Mouse (Mus musculus): ENCODE data around the gene Jpt1. TPM values are rescaled to one million over a fixed set of nuclear protein-coding genes. Genes with fewer than 3 reads are reported as not detected.
"Not testable (repeated sequence)": the region's sequence is repeated elsewhere in the genome, so short reads cannot be mapped to it uniquely, and the experiment has no call there.

Gene Jpt1
- polyA plus RNA-seq, 1 experiment from 2014 or later, result 492 TPM

DNA sequence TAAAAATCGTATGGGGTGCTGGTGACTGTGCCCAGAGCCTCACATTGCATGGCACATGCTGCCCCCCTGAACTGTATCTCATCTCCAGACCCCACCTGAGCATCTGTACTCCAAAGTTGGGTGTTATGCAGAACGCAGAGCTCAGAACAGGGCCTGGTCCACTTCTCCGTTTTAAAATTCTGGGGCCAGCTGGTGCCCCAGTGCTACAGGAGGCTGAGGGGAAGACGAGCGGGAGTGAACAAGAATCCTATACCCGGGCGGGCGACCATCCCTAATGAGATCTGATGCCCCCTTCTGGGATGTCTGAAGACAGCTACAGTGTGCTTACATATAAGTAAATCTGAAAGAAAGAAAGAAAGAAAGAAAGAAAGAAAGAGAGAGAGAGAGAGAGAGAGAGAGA, 53.2 kb downstream of the Jpt1 start:
- Histone ChIP-seq H3K9me3 (replicated peaks) (no peaks in the 10 kb centered on the region), H3K27me3 (ENCODE audit: low read depth, poor library complexity, severe bottlenecking) (peaks cover 20% of the 10 kb centered on the region), H3K4me1 (peaks cover 17% of the 10 kb centered on the region), H3K27ac (no peak overlapping the region), H3K36me3 (no peaks in the 10 kb centered on the region), H3K4me3 (no peak overlapping the region)
- no peak for DNase-seq (ENCODE audit: low spot score)
- WGBS, result 24% methylated on average over 8 of the region's 8 CpGs

DNA sequence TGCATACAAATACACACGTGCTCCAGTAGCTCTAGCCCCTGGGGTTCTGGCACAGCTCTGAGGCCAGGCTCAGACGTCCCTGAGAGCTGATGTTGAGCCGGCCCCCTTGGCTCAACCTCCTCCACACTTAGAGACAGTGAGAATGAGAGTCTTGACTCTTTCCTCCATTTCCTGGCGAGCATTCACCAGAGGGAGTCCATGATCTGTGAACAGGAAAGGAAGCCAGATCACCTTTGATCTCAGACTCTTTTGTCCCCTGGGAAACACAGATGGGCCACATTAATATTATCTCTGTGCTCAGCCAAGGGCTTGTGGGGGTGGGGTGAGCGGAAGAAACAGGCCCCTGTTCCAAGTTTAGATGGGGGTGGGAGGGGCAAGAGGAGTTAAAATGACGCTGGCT, 56.8 kb downstream of the Jpt1 start:
- Histone ChIP-seq H3K36me3 (no peaks in the 10 kb centered on the region), H3K4me3 (no peak overlapping the region), H3K27ac (no peak overlapping the region), H3K27me3 (ENCODE audit: low read depth, poor library complexity, severe bottlenecking) (peaks cover 7% of the 10 kb centered on the region), H3K9me3 (replicated peaks) (no peaks in the 10 kb centered on the region), H3K4me1 (peaks cover 17% of the 10 kb centered on the region)
- DNase-seq (ENCODE audit: low spot score), result no peak
- WGBS, result 34% methylated on average over 6 of the region's 6 CpGs

DNA sequence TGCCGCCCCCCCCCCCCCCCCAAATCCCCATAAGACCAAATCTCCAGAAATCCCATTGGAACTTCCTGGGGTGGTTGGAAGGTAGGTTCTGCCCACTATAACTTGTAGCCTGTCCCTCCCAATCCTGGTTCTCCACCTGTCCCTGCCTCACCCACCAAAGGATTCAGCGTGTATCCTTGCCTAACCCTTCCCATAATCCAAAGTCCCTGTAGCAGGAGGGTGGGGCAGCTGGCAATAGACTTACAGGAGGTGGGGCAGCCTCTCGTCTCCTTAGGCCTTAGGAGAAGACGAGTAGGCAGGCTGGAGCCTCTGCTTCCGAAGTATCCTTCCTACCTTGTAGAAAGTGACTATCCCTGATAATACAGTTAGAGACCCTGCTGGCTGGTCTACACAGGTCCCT, 58.0 kb downstream of the Jpt1 start:
- Histone ChIP-seq H3K27me3 (ENCODE audit: low read depth, poor library complexity, severe bottlenecking) (no peaks in the 10 kb centered on the region), H3K4me1 (peaks cover 11% of the 10 kb centered on the region), H3K27ac (no peak overlapping the region), H3K36me3 (no peaks in the 10 kb centered on the region), H3K4me3 (no peak overlapping the region), H3K9me3 (replicated peaks) (no peaks in the 10 kb centered on the region)
- 94% methylated on average over 5 of the region's 5 CpGs for WGBS
- no peak for DNase-seq (ENCODE audit: low spot score)

DNA sequence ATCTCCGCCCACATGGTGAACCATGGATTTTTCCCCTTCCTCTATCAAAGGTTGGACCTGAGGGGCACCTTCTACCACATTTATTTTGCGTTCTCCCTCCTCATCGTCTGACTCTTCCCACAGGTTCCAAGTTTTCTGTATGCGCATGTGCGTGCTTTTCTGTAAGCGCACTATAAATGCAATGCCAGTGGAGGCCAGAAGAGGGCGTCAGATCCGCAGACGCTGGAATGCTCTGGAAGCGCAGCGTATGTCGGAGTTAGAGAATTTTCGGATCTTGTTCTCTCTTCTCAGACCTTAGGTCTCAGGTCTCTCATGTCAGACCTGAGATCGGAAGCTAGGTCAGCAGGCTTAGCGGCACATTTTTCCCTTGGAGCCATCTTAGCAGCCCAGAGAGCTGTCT, 58.6 kb downstream of the Jpt1 start:
- no peak for DNase-seq (ENCODE audit: low spot score)
- H3K4me3 ChIP-seq, result no peak overlapping the region
- 87% methylated on average over 15 of the region's 15 CpGs for WGBS
- H3K9me3 ChIP-seq (replicated peaks), result no peaks in the 10 kb centered on the region
- H3K27me3 ChIP-seq (ENCODE audit: low read depth, poor library complexity, severe bottlenecking), result no peaks in the 10 kb centered on the region
- no peak overlapping the region for H3K27ac ChIP-seq
- H3K4me1 ChIP-seq, result peaks cover 11% of the 10 kb centered on the region
- no peaks in the 10 kb centered on the region for H3K36me3 ChIP-seq

DNA sequence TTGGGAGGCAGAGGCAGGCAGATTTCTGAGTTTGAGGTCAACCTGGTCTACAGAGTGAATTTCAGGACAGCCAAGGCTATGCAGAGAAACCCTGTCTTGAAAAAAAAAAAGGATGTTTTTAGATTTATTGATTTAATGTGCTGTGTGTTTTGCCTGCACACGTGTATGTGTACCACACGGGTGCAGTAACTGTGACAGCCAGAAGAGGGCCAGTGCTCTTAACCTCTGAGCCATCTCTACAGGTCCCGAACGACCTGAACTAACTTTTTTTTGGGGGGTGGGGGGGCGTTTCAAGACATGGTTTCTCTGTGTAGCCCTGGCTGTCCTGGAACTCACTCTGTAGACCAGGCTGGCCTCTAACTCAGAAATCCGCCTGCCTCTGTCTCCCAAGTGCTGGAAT, 59.4 kb downstream of the Jpt1 start:
- WGBS, result 87% methylated on average over 6 of the region's 6 CpGs
- not testable (repeated sequence) for H3K4me3 ChIP-seq; H3K36me3 ChIP-seq; H3K27ac ChIP-seq; DNase-seq (ENCODE audit: low spot score); H3K9me3 ChIP-seq (replicated peaks); H3K27me3 ChIP-seq (ENCODE audit: low read depth, poor library complexity, severe bottlenecking)
- peaks cover 11% of the 10 kb centered on the region for H3K4me1 ChIP-seq

DNA sequence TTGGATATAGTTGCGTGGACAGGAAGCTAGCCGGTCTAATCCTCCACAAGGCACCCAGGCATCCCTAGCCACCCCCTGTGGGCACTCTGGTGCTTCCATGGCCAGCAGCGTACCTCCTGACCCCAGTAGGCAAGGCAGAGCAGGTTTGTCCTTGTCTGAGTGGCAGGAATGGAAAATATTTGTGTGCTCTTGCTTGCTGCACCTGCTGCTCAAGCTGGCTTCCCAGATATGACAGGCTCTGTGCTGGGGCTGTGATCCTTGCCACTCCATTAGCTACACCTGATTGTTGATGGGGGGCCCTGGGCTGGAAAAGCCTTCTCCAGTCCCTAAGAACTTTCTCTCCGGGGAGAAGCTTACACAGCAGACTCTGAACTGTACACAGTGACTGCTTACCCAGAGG, 60.9 kb downstream of the Jpt1 start:
- Histone ChIP-seq H3K36me3 (no peaks in the 10 kb centered on the region), H3K27me3 (ENCODE audit: low read depth, poor library complexity, severe bottlenecking) (no peaks in the 10 kb centered on the region), H3K4me3 (no peak overlapping the region), H3K9me3 (replicated peaks) (no peaks in the 10 kb centered on the region), H3K27ac (no peak overlapping the region), H3K4me1 (peaks cover 24% of the 10 kb centered on the region)
- no peak for DNase-seq (ENCODE audit: low spot score)
- 80% methylated on average over 4 of the region's 4 CpGs for WGBS

DNA sequence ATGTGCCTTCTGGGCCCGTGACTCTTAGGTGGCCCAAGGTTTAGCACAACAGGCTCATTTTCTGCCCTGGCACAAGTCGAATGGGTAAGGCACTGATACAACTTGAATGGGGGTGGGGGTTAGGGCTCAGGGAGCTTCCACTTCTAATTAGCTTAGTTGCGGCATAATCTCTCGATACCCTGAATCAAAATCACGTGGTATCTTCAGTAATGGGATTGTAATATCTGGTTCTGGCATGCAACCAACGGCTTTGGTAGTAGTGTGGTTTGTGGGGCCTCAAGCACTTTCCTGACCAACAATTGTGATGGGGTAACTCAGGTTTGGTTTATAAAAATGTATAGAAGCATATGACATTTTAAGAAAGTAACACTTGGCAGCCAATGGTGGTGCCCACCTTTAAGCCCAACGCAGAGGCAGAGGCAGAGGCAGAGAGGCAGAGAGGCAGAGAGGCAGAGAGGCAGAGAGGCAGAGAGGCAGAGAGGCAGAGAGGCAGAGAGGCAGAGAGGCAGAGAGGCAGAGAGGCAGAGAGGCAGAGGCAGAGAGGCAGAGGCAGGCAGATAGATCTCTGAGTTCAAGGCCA, 61.8 kb downstream of the Jpt1 start:
- Histone ChIP-seq H3K9me3 (replicated peaks) (no peaks in the 10 kb centered on the region), H3K4me3 (no peak overlapping the region), H3K4me1 (peaks cover 26% of the 10 kb centered on the region), H3K36me3 (no peaks in the 10 kb centered on the region), H3K27ac (no peak overlapping the region), H3K27me3 (ENCODE audit: low read depth, poor library complexity, severe bottlenecking) (no peaks in the 10 kb centered on the region)
- DNase-seq (ENCODE audit: low spot score), result no peak
- 87% methylated on average over 7 of the region's 7 CpGs for WGBS

DNA sequence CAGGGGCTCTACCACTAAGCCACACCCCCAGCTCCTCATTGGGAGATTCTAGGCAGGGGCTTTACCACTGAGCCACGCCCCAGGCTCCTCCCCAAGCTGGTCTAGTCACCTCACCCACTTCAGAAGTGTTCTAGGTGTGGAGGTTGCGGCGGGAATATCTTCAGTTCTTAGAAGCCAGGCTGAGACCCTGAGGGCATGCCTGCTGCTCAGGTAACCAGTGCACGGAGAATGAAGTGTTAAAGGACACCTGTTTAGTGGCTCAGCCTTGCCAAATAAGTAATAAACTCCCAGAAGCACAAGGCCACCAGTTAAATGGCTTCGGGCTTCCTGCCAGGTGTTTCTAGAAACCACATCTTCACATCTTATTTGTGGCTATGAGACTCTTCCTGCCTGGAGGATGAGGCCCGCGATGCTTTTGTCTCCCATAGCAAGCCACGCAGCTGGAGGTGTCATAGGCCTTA, 62.4 kb downstream of the Jpt1 start:
- no peaks in the 10 kb centered on the region for H3K36me3 ChIP-seq
- no peaks in the 10 kb centered on the region for H3K27me3 ChIP-seq (ENCODE audit: low read depth, poor library complexity, severe bottlenecking)
- no peak overlapping the region for H3K27ac ChIP-seq
- H3K4me3 ChIP-seq, result no peak overlapping the region
- peaks cover 24% of the 10 kb centered on the region for H3K4me1 ChIP-seq
- WGBS, result 83% methylated on average over 8 of the region's 8 CpGs
- H3K9me3 ChIP-seq (replicated peaks), result no peaks in the 10 kb centered on the region
- DNase-seq (ENCODE audit: low spot score), result no peak

DNA sequence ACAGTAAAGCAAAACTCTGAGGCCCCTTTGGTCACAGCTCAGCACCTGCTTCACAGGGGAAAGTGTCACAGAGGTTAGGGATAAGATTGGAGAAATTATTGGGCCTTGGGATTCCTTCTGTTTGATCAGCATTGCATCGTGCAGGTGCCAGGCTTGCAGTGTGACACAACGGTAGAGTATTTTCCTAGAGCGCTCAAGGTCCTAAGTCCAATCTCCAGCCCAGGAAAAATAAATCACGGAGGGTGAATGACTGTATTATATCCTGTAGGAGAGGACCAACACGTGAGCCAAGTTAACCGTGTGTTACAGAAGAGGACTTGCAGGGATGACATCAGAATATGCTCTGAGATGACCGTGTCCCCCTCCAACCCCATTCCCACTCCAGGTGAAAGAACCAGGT, 64.0 kb downstream of the Jpt1 start:
- 92% methylated on average over 7 of the region's 7 CpGs for WGBS

DNA sequence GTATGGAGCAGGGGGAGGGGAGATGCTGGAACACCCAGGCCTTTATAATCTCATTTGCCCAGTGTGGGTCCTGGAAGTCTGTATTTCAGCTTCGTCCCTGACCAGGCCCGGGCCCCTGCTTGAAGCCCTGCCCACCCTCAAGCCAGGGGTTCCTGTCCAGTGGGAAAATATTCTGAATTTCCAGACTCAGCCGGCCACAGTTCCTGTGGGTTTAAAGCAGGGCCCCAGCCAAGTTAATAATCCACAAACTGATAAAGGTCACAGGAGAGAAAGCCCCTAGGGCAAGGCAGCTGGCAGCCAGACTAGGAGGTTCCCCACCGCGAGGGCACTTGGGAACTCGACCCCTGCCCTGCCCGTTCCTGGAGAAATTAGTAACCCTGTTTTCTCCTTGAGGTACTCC, 65.2 kb downstream of the Jpt1 start:
- H3K9me3 ChIP-seq (replicated peaks), result no peaks in the 10 kb centered on the region
- H3K36me3 ChIP-seq, result no peaks in the 10 kb centered on the region
- no peak for DNase-seq (ENCODE audit: low spot score)
- H3K27me3 ChIP-seq (ENCODE audit: low read depth, poor library complexity, severe bottlenecking), result no peaks in the 10 kb centered on the region
- 50% methylated on average over 7 of the region's 7 CpGs for WGBS
- H3K4me3 ChIP-seq, result no peak overlapping the region
- H3K4me1 ChIP-seq, result peaks cover 29% of the 10 kb centered on the region
- H3K27ac ChIP-seq, result 0 out of 2 replicates have a peak overlapping the region, but pooled peaks have one; percentile 16

More for the DNA sequence above, 64.0 kb downstream of the Jpt1 start:
- Histone ChIP-seq H3K27ac (no peak overlapping the region), H3K36me3 (no peaks in the 10 kb centered on the region), H3K4me3 (no peak overlapping the region), H3K4me1 (peaks cover 29% of the 10 kb centered on the region), H3K9me3 (replicated peaks) (no peaks in the 10 kb centered on the region), H3K27me3 (ENCODE audit: low read depth, poor library complexity, severe bottlenecking) (no peaks in the 10 kb centered on the region)
- no peak for DNase-seq (ENCODE audit: low spot score)

DNA sequence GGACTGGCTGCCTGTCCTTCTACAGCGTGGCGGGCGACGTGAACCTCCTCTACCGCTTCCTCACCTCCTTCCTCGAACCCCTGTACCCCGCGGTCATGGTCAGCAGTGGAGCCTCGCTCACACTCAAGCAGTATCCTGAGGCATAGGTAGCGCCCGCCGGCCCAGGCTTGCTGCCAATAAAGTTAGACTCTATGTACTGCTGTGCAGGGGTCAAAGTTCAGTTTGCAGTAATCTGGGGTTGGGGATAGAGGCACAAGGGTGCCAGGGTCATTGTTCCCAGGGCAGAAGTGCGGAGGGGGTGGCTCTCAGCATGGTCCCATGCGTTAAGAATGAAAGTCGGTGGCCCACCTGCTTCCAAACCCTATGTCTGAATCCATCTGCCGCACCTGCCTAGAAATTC, 66.1 kb downstream of the Jpt1 start:
- 82% methylated on average over 16 of the region's 16 CpGs for WGBS
- Histone ChIP-seq H3K9me3 (replicated peaks) (no peaks in the 10 kb centered on the region), H3K4me1 (peaks cover 29% of the 10 kb centered on the region), H3K4me3 (no peak overlapping the region), H3K36me3 (no peaks in the 10 kb centered on the region), H3K27me3 (ENCODE audit: low read depth, poor library complexity, severe bottlenecking) (no peaks in the 10 kb centered on the region), H3K27ac (no peak overlapping the region)
- no peak for DNase-seq (ENCODE audit: low spot score)

Small RNA genes within 50 kb of the gene (microRNA-seq; reads per million reads assigned to microRNA genes)
- gene Mir3968, result not detected

Other genes with a start within 250 kb of the Jpt1 start
- 0.11 and 0.34 TPM in 2 replicates for gene Grin2c, start 247.1 kb downstream of the Jpt1 start, polyA plus RNA-seq (2016; fragmentation: Nextera tagmentation; extraction: Ambion mirVana)
- gene Fdxr, start 237.3 kb downstream of the Jpt1 start, polyA plus RNA-seq (2016; fragmentation: Nextera tagmentation; extraction: Ambion mirVana), result 18.2 and 19.3 TPM in 2 replicates
- 0.06 and 0.13 TPM in 2 replicates for gene Fads6, start 216.7 kb downstream of the Jpt1 start, polyA plus RNA-seq (2016; fragmentation: Nextera tagmentation; extraction: Ambion mirVana)
- gene Otop2, start 207.2 kb downstream of the Jpt1 start, polyA plus RNA-seq (2016; fragmentation: Nextera tagmentation; extraction: Ambion mirVana), result not detected in 2 replicates
- not detected in 2 replicates for gene Ush1g, start 192.3 kb downstream of the Jpt1 start, polyA plus RNA-seq (2016; fragmentation: Nextera tagmentation; extraction: Ambion mirVana)
- gene Otop3, start 179.7 kb downstream of the Jpt1 start, polyA plus RNA-seq (2016; fragmentation: Nextera tagmentation; extraction: Ambion mirVana), result not detected in 2 replicates
- gene Hid1, start 146.6 kb downstream of the Jpt1 start, polyA plus RNA-seq (2016; fragmentation: Nextera tagmentation; extraction: Ambion mirVana), result 2.8 and 2.9 TPM in 2 replicates
- 15.2 and 16.4 TPM in 2 replicates for gene Cdr2l, start 132.5 kb downstream of the Jpt1 start, polyA plus RNA-seq (2016; fragmentation: Nextera tagmentation; extraction: Ambion mirVana)
- gene Mrpl58, start 110.6 kb downstream of the Jpt1 start, polyA plus RNA-seq (2016; fragmentation: Nextera tagmentation; extraction: Ambion mirVana), result 202 and 220 TPM in 2 replicates
- gene Atp5h, start 94.4 kb downstream of the Jpt1 start, polyA plus RNA-seq (2016; fragmentation: Nextera tagmentation; extraction: Ambion mirVana), result 862 and 900 TPM in 2 replicates
- 13.6 and 18.3 TPM in 2 replicates for gene Kctd2, start 94.3 kb downstream of the Jpt1 start, polyA plus RNA-seq (2016; fragmentation: Nextera tagmentation; extraction: Ambion mirVana)
- 0.18 and 0.26 TPM in 2 replicates for gene Trim80, start 73.8 kb downstream of the Jpt1 start, polyA plus RNA-seq (2016; fragmentation: Nextera tagmentation; extraction: Ambion mirVana)
- 0.23 and 0.25 TPM in 2 replicates for gene Slc16a5, start 51.9 kb downstream of the Jpt1 start, polyA plus RNA-seq (2016; fragmentation: Nextera tagmentation; extraction: Ambion mirVana)
- 7.0 and 9.9 TPM in 2 replicates for gene Armc7, start 38.7 kb downstream of the Jpt1 start, polyA plus RNA-seq (2016; fragmentation: Nextera tagmentation; extraction: Ambion mirVana)
- 66.2 and 83.5 TPM in 2 replicates for gene Nt5c, start 22.5 kb downstream of the Jpt1 start, polyA plus RNA-seq (2016; fragmentation: Nextera tagmentation; extraction: Ambion mirVana)
- 1,406 and 1,458 TPM in 2 replicates for gene Sumo2, start 21.9 kb upstream of the Jpt1 start, polyA plus RNA-seq (2016; fragmentation: Nextera tagmentation; extraction: Ambion mirVana)
- 257 and 275 TPM in 2 replicates for gene Nup85, start 50.0 kb upstream of the Jpt1 start, polyA plus RNA-seq (2016; fragmentation: Nextera tagmentation; extraction: Ambion mirVana)
- gene Mrps7, start 89.5 kb upstream of the Jpt1 start, polyA plus RNA-seq (2016; fragmentation: Nextera tagmentation; extraction: Ambion mirVana), result 108 and 120 TPM in 2 replicates
- gene Gga3, start 89.7 kb upstream of the Jpt1 start, polyA plus RNA-seq (2016; fragmentation: Nextera tagmentation; extraction: Ambion mirVana), result 30.8 and 34.9 TPM in 2 replicates
- 16.2 and 18.2 TPM in 2 replicates for gene Mif4gd, start 98.6 kb upstream of the Jpt1 start, polyA plus RNA-seq (2016; fragmentation: Nextera tagmentation; extraction: Ambion mirVana)
- 27.2 and 27.8 TPM in 2 replicates for gene Slc25a19, start 113.9 kb upstream of the Jpt1 start, polyA plus RNA-seq (2016; fragmentation: Nextera tagmentation; extraction: Ambion mirVana)
- gene Grb2, start 194.2 kb upstream of the Jpt1 start, polyA plus RNA-seq (2016; fragmentation: Nextera tagmentation; extraction: Ambion mirVana), result 77.2 and 87.8 TPM in 2 replicates

Data from limb, embryonic 10.5 days (tissue).